Mouse (Mus musculus) embryonic facial prominence, embryonic 11.5 days (tissue): Measurements from ENCODE around the gene Olfr1252. TPM values are rescaled to one million over a fixed set of nuclear protein-coding genes. Genes with fewer than 3 reads are reported as not detected.

Source experiments
- ATAC-seq: fragments of 200-750 bp; cut with Nextera tagmentation; replicated peaks from 2 replicates; pipeline ENCODE4 v1.8.0; 2017; ENCODE audit warnings: low read depth; ENCODE audit not compliant: insufficient number of reproducible peaks, low FRiP score, low TSS enrichment
- DNase-seq: peaks from one replicate; pipeline ENCODE4 v3.0.0-alpha.2; 2015; ENCODE audit warnings: low spot score
- H3K27ac ChIP-seq: fragments of 300-500 bp; sonication (generic); replicated peaks from 2 replicates; pipeline ENCODE4 v1.5.1; 2014; ENCODE audit warnings: mild to moderate bottlenecking, low read depth, low read length, control low read depth
- H3K27me3 ChIP-seq: fragments of 300-500 bp; sonication (generic); 2 replicates; pipeline ENCODE4 v1.6.1; 2014; ENCODE audit warnings: mild to moderate bottlenecking, low read length, moderate library complexity, mixed read lengths; ENCODE audit not compliant: control insufficient read depth, insufficient read depth
- H3K36me3 ChIP-seq: fragments of 300-500 bp; sonication (generic); replicated peaks from 2 replicates; pipeline ENCODE4 v1.6.1; 2014; ENCODE audit warnings: low read depth, mild to moderate bottlenecking, low read length, moderate library complexity, mixed read lengths; ENCODE audit not compliant: control insufficient read depth, insufficient read depth
- H3K4me1 ChIP-seq: fragments of 300-500 bp; sonication (generic); 2 replicates; pipeline ENCODE4 v1.6.1; 2014; ENCODE audit warnings: low read length, mixed read lengths; ENCODE audit not compliant: control insufficient read depth, insufficient read depth
- H3K4me2 ChIP-seq: fragments of 300-500 bp; sonication (generic); 2 replicates; pipeline ENCODE4 v1.6.1; 2014; ENCODE audit warnings: low read depth, mild to moderate bottlenecking, control low read depth, low read length, moderate library complexity
- H3K4me3 ChIP-seq: fragments of 300-500 bp; sonication (generic); 2 replicates; pipeline ENCODE4 v1.5.1; 2014; ENCODE audit warnings: low read depth, low read length, control low read depth
- H3K9ac ChIP-seq: fragments of 300-500 bp; sonication (generic); replicated peaks from 2 replicates; pipeline ENCODE4 v1.6.1; 2014; ENCODE audit warnings: mild to moderate bottlenecking, control low read depth, low read length
- H3K9me3 ChIP-seq: fragments of 300-500 bp; sonication (generic); replicated peaks from 2 replicates; pipeline ENCODE4 v1.6.1; 2016; ENCODE audit warnings: mild to moderate bottlenecking, low read length, inconsistent platforms, mixed read lengths; ENCODE audit not compliant: control insufficient read depth
- WGBS: fragments of 180-500 bp; shearing (Covaris S2); extraction: QIAGEN DNeasy Blood & Tissue Kit; methylation state at CpG from one replicate; pipeline ENCODE4 v1.1.7; 2014; 5-methylcytosine and 5-hydroxymethylcytosine counted together
- polyA plus RNA-seq: library from polyadenylated mRNA; unstranded; fragments of >200 nt; fragmentation: Nextera tagmentation; extraction: Ambion mirVana; gene quantifications from 2 replicates; pipeline ENCODE4 v1.2.1, GENCODE M21; 2014

The Olfr1252 gene
- not detected in 2 replicates for polyA plus RNA-seq

DNA sequence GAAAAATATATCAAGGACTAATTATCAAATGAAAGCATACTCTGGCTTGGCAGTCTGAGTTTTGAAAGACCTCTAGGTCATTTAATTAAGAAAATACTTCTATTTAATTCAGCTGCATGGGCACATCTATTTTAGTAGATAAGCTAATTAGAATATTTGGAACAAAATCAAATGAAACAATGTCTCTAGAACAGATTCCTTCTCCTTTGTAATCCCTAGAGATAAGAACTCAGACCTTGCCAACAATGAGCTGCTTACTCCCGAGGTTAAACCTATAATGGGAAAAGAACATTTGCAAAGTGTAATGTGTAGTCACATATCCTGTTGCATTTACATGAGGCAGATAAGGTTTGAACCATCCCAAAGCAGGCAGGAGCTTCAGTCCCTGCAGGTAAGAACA, at the start of gene Olfr1252:
Gene Olfr1252, minus strand, starts transcription at position 101 of the 400 bp plus-strand sequence.
- Histone ChIP-seq H3K4me3 (no peak within 1 kb of the TSS), H3K27ac (no peak within 1 kb of the TSS), H3K4me2 (no peak within 1 kb of the TSS), H3K4me1 (no peaks in the 10 kb centered on the region), H3K9ac (no peak within 1 kb of the TSS), H3K27me3 (no peaks in the 10 kb centered on the region), H3K9me3 (no peaks in the 10 kb centered on the region), H3K36me3 (no peaks in the 10 kb centered on the region)
- no peak for ATAC-seq
- 63% methylated on average over 1 of the region's 1 CpGs for WGBS
- DNase-seq: no peak

- Histone ChIP-seq H3K27me3 (no peaks in the 10 kb centered on the region), H3K36me3 (no peaks in the 10 kb centered on the region), H3K9ac (no peak within 1 kb of the TSS), H3K4me3 (no peak within 1 kb of the TSS), H3K4me1 (no peaks in the 10 kb centered on the region), H3K27ac (no peak within 1 kb of the TSS), H3K9me3 (no peaks in the 10 kb centered on the region), H3K4me2 (no peak within 1 kb of the TSS)
- ATAC-seq: no peak
- 78% methylated on average over 1 of the region's 1 CpGs for WGBS
- no peak for DNase-seq
Observed at GRCm38 (mm10) chr2:89756990-89757389, 32.2 kb upstream of the Olfr1252 start, which contains the start of gene Olfr1253. Olfr1253 (minus strand) TSS chr2:89757090.

DNA sequence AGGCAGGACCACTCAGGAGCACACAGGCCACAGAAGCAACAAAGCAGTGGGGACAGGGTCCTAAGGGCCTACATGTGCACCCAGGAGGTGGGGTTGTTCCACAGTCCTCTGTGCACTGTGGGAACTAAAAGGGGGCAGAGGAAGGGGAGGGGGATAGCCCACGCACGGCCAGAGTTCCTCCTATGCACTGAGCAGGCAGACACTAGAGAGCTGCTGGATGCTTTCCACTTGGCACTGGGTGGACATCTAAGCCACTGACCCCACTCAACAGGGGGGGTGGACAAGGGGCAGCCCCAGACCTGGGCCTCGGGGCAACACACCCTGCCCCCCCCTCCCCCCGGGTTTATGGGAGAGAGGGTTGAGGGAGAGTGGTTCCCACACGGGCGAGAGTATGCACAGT, 32.8 kb downstream of the Olfr1252 start:
- no peaks in the 10 kb centered on the region for H3K27me3 ChIP-seq
- H3K27ac ChIP-seq: no peak overlapping the region
- H3K36me3 ChIP-seq: no peaks in the 10 kb centered on the region
- 79% methylated on average over 6 of the region's 6 CpGs for WGBS
- ATAC-seq (no peak), DNase-seq (no peak)
- H3K9ac ChIP-seq: no peak overlapping the region
- no peaks in the 10 kb centered on the region for H3K4me1 ChIP-seq
- H3K4me2 ChIP-seq: no peak overlapping the region
- no peaks in the 10 kb centered on the region for H3K9me3 ChIP-seq
- no peak overlapping the region for H3K4me3 ChIP-seq

- no peaks in the 10 kb centered on the region for H3K9me3 ChIP-seq
- H3K4me2 ChIP-seq: no peak within 1 kb of the TSS
- H3K27me3 ChIP-seq: no peaks in the 10 kb centered on the region
- H3K9ac ChIP-seq: no peak within 1 kb of the TSS
- no peaks in the 10 kb centered on the region for H3K36me3 ChIP-seq
- no peak within 1 kb of the TSS for H3K27ac ChIP-seq
- no peak within 1 kb of the TSS for H3K4me3 ChIP-seq
- DNase-seq (no peak), ATAC-seq (no peak)
- no peaks in the 10 kb centered on the region for H3K4me1 ChIP-seq
Observed at GRCm38 (mm10) chr2:89671836-89672235, 53.0 kb downstream of the Olfr1252 start, which contains the start of gene Olfr1251. Olfr1251 (minus strand) TSS chr2:89671936.

Other genes with a start within 250 kb of the Olfr1252 start
- gene Olfr1241, start 237.9 kb downstream of the Olfr1252 start, polyA plus RNA-seq: not detected in 2 replicates
- gene Olfr1242, start 226.7 kb downstream of the Olfr1252 start, polyA plus RNA-seq: not detected in 2 replicates
- gene Olfr1243, start 193.5 kb downstream of the Olfr1252 start, polyA plus RNA-seq: not detected in 2 replicates
- not detected in 2 replicates for gene Olfr1245, start 146.6 kb downstream of the Olfr1252 start, polyA plus RNA-seq
- not detected in 2 replicates for gene Olfr1246, start 131.9 kb downstream of the Olfr1252 start, polyA plus RNA-seq
- gene Olfr1247, start 110.9 kb downstream of the Olfr1252 start, polyA plus RNA-seq: not detected in 2 replicates
- gene Olfr1248, start 106.8 kb downstream of the Olfr1252 start, polyA plus RNA-seq: not detected in 2 replicates
- gene Olfr1249, start 90.0 kb downstream of the Olfr1252 start, polyA plus RNA-seq: not detected in 2 replicates
- not detected in 2 replicates for gene Olfr1250, start 63.5 kb downstream of the Olfr1252 start, polyA plus RNA-seq
- not detected in 2 replicates for gene Olfr1251, start 53.1 kb downstream of the Olfr1252 start, polyA plus RNA-seq
- gene Olfr1253, start 32.1 kb upstream of the Olfr1252 start, polyA plus RNA-seq: not detected in 2 replicates
- not detected in 2 replicates for gene Olfr1254, start 68.6 kb upstream of the Olfr1252 start, polyA plus RNA-seq
- gene Olfr1255, start 87.0 kb upstream of the Olfr1252 start, polyA plus RNA-seq: not detected in 2 replicates
- not detected in 2 replicates for gene Olfr1256, start 116.5 kb upstream of the Olfr1252 start, polyA plus RNA-seq
- gene Olfr48, start 123.2 kb upstream of the Olfr1252 start, polyA plus RNA-seq: not detected in 2 replicates
- not detected in 2 replicates for gene Olfr1257, start 153.4 kb upstream of the Olfr1252 start, polyA plus RNA-seq
- not detected in 2 replicates for gene Olfr1258, start 202.3 kb upstream of the Olfr1252 start, polyA plus RNA-seq
- gene Olfr1259, start 223.7 kb upstream of the Olfr1252 start, polyA plus RNA-seq: not detected in 2 replicates
- not detected in 2 replicates for gene Olfr1260, start 249.3 kb upstream of the Olfr1252 start, polyA plus RNA-seq